Mouse (Mus musculus) forebrain, embryonic 15.5 days (tissue): ENCODE measurements at regions not wholly inside any gene's neighbourhood (a gene's known extent, or its start where the extent isn't known, plus 50 kb on each side); places are given as distances from the start of the nearest gene placed in this dataset.
A peak's percentile ranks its signal among the peaks of the same experiment; 100 is the strongest.
"Not testable (repeated sequence)": the region's sequence is repeated elsewhere in the genome, so short reads cannot be mapped to it uniquely, and the experiment has no call there.

ENCODE experiments used
- ATAC-seq: fragments of 200-750 bp; cut with Nextera tagmentation; replicated peaks from 2 replicates; pipeline ENCODE4 v1.8.0; 2017; ENCODE audit warnings: mild to moderate bottlenecking, moderate TSS enrichment, moderate library complexity
- H3K27ac ChIP-seq: fragments of 300-500 bp; sonication (generic); replicated peaks from 2 replicates; pipeline ENCODE4 v1.5.1; 2015; ENCODE audit warnings: mild to moderate bottlenecking, inconsistent platforms
- H3K27me3 ChIP-seq: fragments of 300-500 bp; sonication (generic); 2 replicates; pipeline ENCODE4 v1.6.1; 2015; ENCODE audit warnings: inconsistent platforms
- H3K36me3 ChIP-seq: fragments of 300-500 bp; sonication (generic); 2 replicates; pipeline ENCODE4 v1.6.1; 2015; ENCODE audit warnings: mild to moderate bottlenecking, inconsistent platforms
- H3K4me1 ChIP-seq: fragments of 300-500 bp; sonication (generic); 2 replicates; pipeline ENCODE4 v1.6.1; 2015; ENCODE audit warnings: inconsistent platforms
- H3K4me2 ChIP-seq: fragments of 300-500 bp; sonication (generic); replicated peaks from 2 replicates; pipeline ENCODE4 v1.6.1; 2015; ENCODE audit warnings: mild to moderate bottlenecking, inconsistent platforms
- H3K4me3 ChIP-seq: fragments of 300-500 bp; sonication (generic); 2 replicates; pipeline ENCODE4 v1.5.1; 2015; ENCODE audit warnings: mild to moderate bottlenecking, inconsistent platforms
- H3K9ac ChIP-seq: fragments of 300-500 bp; sonication (generic); replicated peaks from 2 replicates; pipeline ENCODE4 v1.6.1; 2015; ENCODE audit warnings: mild to moderate bottlenecking, inconsistent platforms
- H3K9me3 ChIP-seq: fragments of 300-500 bp; sonication (generic); 2 replicates; pipeline ENCODE4 v1.6.1; 2016; ENCODE audit warnings: inconsistent platforms
- WGBS: fragments of 180-500 bp; shearing (Covaris S2); methylation state at CpG from one replicate; pipeline ENCODE4 v1.1.7; 2015; ENCODE audit warnings: mixed read lengths; 5-methylcytosine and 5-hydroxymethylcytosine counted together

DNA sequence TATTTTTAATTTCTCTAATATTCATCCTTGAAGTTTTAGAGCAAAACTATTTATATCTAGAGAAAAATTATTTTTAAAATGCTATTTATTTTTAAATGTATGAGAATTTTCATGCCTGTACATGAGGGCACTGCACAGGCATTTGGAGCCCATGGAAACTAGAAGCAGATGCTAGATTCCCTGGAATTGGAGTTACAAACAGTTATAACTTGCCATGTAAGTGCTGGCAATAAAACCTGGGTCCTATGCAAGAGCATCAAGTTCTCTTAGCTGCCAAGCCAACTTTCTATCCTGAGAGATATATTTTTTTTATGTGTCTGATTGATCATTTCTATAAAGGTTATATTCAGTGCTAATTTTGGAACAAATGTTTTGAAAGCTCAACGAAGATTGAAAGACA, 189.7 kb upstream of the St8sia4 start:
- no peaks in the 10 kb centered on the region for H3K36me3 ChIP-seq
- no peak overlapping the region for H3K27ac ChIP-seq
- H3K27me3 ChIP-seq: no peaks in the 10 kb centered on the region
- no peaks in the 10 kb centered on the region for H3K4me1 ChIP-seq
- no peak overlapping the region for H3K9ac ChIP-seq
- 87% methylated on average over 1 of the region's 1 CpGs for WGBS
- 0 out of 2 replicates have a peak, but pooled peaks have one; percentile 29 for ATAC-seq
- no peak overlapping the region for H3K4me2 ChIP-seq
- no peak overlapping the region for H3K4me3 ChIP-seq
- H3K9me3 ChIP-seq: no peaks in the 10 kb centered on the region

DNA sequence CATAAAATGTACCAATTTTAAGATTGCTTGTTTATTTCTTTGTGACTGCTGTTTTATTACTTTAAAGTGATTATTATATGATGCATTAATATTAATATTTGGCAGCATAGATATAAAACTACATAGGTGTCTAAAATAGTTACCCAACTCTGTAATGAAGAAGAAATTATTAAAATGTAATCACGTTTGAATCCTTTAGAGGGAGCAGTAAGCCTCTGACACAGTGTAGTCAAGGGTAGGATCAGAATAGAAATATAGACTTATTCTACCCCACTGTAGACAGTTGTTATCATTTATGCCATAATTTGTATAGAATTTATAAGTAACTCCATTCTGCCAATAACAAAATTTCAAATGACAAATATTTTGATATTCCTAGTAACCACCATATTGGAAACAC, 167.3 kb upstream of the St8sia4 start:
- Histone ChIP-seq H3K27ac (no peak overlapping the region), H3K4me3 (no peak overlapping the region), H3K9ac (no peak overlapping the region), H3K27me3 (no peaks in the 10 kb centered on the region), H3K4me1 (no peaks in the 10 kb centered on the region), H3K36me3 (no peaks in the 10 kb centered on the region), H3K9me3 (no peaks in the 10 kb centered on the region), H3K4me2 (no peak overlapping the region)
- ATAC-seq: no peak
- WGBS: 90% methylated on average over 1 of the region's 1 CpGs

DNA sequence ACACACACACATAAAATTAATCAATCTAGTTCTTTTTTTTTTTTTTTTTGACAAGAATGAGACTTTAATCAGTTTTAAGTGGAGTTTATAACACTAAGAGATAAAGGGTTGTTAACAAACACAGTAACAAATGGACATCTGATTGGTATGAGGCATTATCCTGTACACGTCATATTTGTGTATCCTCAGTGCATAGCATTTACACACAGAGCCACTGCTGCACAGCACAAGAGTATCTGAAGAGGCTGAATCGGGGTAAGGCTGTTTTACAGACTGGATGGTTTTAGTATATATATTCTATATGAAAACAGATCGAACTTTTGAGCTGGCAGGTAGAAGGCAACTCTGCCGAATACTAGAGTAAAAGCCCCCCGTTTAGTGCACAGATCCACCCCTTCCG, 163.3 kb upstream of the St8sia4 start:
- not testable (repeated sequence) for H3K4me2 ChIP-seq, ATAC-seq, H3K27me3 ChIP-seq, H3K36me3 ChIP-seq, H3K9me3 ChIP-seq, H3K4me3 ChIP-seq, H3K27ac ChIP-seq, H3K9ac ChIP-seq, H3K4me1 ChIP-seq
- 80% methylated on average over 1 of the region's 6 CpGs for WGBS
